Mouse (Mus musculus) bone marrow macrophage, adult 2 months (primary cell): ENCODE data around the gene Aspg.

Source experiments
- CTCF ChIP-seq: IDR thresholded peaks from 2 replicates; pipeline ENCODE4 v1.5.1; 2012; ENCODE audit warnings: low read depth, mild to moderate bottlenecking, low read length, moderate library complexity
- POLR2A ChIP-seq: IDR thresholded peaks from 2 replicates; pipeline ENCODE4 v1.6.1; 2012; ENCODE audit warnings: mild to moderate bottlenecking, low read depth, low read length, borderline replicate concordance

- TF ChIP-seq CTCF (peak; percentile 38; the same call in 1 of the 2 replicates), POLR2A (no peak)
Measured at GRCm38 (mm10) chr12:112145875-112146651, 39.6 kb downstream of the Aspg start, which contains the start of gene Kif26a.
